Mouse (Mus musculus): ENCODE data around the gene Ndufa6. TPM values are rescaled to one million over a fixed set of nuclear protein-coding genes. Genes with fewer than 3 reads are reported as not detected.

The Ndufa6 gene
- total and polyA plus RNA-seq, 2 experiments from 2014 or later, result 271 to 416 TPM

DNA sequence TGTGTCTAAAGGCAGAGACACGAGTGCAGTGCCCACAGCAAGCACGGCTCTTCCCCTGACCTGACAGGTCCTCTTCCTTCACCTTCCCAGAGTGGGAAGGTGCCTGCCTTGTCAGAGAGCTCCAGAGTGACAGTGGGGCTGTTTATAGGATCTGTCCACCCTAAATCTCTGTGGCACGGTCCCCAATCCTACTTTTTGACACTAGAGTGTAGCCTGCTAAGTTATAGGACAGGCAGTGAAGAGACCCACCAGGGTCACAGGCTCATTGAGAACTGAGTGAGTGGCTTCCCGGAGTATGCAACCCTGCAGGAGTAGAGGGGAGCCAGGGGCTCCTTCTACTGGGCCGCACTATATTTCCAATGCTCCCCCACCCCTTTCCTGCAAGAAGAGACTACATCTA lies 23.6 kb upstream of the Ndufa6 start:
- H3K4me2 ChIP-seq (ENCODE audit: low read depth), result no peak overlapping the region
- H3K27me3 ChIP-seq (ENCODE audit: insufficient read depth, low read length), result no peaks in the 10 kb centered on the region
- H3K36me3 ChIP-seq (ENCODE audit: insufficient read depth), result no peaks in the 10 kb centered on the region
- H3K27ac ChIP-seq (ENCODE audit: low read depth, low read length), result 0 out of 2 replicates have a peak overlapping the region, but pooled peaks have one; percentile 5
- H3K9ac ChIP-seq, result no peak overlapping the region
- ATAC-seq (no peak), DNase-seq (no peak)
- no peaks in the 10 kb centered on the region for H3K9me3 ChIP-seq (ENCODE audit: low read length)
- no peak overlapping the region for H3K4me3 ChIP-seq (ENCODE audit: low read depth, low read length)
- 82% methylated on average over 5 of the region's 5 CpGs for WGBS
- no peak for TF ChIP-seq CTCF (IDR thresholded peaks at IDR 0.05; ENCODE audit: low read depth)
- H3K4me1 ChIP-seq (ENCODE audit: insufficient read depth), result peaks cover 9% of the 10 kb centered on the region; the same call in 1 of the 2 replicates

DNA sequence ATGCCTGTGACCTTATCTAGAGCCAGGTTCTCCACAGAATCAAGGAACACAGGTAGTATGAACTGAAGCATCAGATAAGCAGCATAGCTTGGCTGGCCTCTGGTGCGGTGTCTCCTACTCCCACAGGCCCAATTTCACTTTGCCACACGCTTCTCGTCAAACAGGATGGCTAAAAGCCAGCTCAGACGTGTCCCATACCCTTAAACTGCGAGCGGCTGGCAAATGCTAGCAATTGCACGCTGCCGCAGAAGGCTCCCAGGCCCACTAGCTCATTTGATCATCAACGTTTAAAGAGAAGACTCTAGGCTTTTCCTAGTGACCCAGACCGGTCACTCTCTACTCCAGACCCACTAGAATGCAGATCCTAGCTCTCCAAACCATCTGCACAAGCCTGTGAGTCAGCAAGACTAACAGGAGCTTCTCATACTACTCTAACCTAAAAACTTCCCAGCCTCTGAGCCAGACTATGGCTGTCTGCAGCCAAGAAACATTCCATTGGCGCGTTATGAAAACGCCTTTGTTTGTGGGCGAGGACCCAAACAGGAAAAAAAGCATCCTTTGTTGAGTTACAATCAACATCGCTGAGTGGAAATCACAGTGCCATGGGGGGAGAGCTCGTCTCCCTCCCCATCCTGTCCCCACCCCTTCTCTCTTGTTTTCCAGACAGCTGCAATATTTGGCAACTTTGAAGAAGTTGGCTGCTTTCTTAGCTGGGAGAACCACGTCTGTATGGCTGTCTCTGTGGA lies 22.4 kb upstream of the Ndufa6 start:
- H3K27me3 ChIP-seq (ENCODE audit: insufficient read depth, low read length), result no peaks in the 10 kb centered on the region
- no peak overlapping the region for H3K4me3 ChIP-seq (ENCODE audit: low read depth, low read length)
- H3K4me2 ChIP-seq (ENCODE audit: low read depth), result no peak overlapping the region
- no peaks in the 10 kb centered on the region for H3K9me3 ChIP-seq (ENCODE audit: low read length)
- DNase-seq, result peak; percentile 70
- WGBS, result 32% methylated on average over 17 of the region's 17 CpGs
- peak overlapping the region; percentile 74 for H3K27ac ChIP-seq (ENCODE audit: low read depth, low read length)
- no peaks in the 10 kb centered on the region for H3K36me3 ChIP-seq (ENCODE audit: insufficient read depth)
- no peak for TF ChIP-seq CTCF (IDR thresholded peaks at IDR 0.05; ENCODE audit: low read depth)
- peaks cover 9% of the 10 kb centered on the region; the same call in 1 of the 2 replicates for H3K4me1 ChIP-seq (ENCODE audit: insufficient read depth)
- peak; percentile 64 for ATAC-seq
- H3K9ac ChIP-seq, result no peak overlapping the region

DNA sequence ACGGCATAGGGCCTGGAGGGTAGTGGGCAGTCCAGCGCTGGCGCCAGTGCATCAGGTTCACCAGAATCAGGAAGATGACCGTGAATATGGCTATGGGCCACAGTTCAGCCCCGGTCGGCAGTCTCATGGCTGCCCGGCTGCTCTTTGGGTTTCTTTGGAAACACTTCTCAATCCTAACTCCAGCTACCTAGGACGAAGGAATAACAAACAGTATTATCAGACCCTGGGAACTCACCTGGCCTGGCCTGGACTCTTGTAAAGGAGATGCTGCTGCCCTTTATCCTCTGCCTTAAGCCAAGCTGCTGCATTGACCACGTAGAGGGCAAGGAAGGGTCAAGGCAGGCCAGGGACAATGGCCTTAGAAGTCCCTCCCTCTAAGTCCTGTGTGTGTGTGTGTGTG lies 21.7 kb upstream of the Ndufa6 start:
- no peak for TF ChIP-seq CTCF (IDR thresholded peaks at IDR 0.05; ENCODE audit: low read depth)
- DNase-seq (no peak), ATAC-seq (no peak)
- Histone ChIP-seq H3K9ac (no peak overlapping the region), H3K4me3 (ENCODE audit: low read depth, low read length) (no peak overlapping the region), H3K36me3 (ENCODE audit: insufficient read depth) (no peaks in the 10 kb centered on the region), H3K4me1 (ENCODE audit: insufficient read depth) (peaks cover 9% of the 10 kb centered on the region; the same call in 1 of the 2 replicates), H3K27me3 (ENCODE audit: insufficient read depth, low read length) (no peaks in the 10 kb centered on the region), H3K9me3 (ENCODE audit: low read length) (no peaks in the 10 kb centered on the region), H3K4me2 (ENCODE audit: low read depth) (no peak overlapping the region), H3K27ac (ENCODE audit: low read depth, low read length) (peak overlapping the region; percentile 74; the same call in 1 of the 2 replicates)
- 86% methylated on average over 9 of the region's 9 CpGs for WGBS

DNA sequence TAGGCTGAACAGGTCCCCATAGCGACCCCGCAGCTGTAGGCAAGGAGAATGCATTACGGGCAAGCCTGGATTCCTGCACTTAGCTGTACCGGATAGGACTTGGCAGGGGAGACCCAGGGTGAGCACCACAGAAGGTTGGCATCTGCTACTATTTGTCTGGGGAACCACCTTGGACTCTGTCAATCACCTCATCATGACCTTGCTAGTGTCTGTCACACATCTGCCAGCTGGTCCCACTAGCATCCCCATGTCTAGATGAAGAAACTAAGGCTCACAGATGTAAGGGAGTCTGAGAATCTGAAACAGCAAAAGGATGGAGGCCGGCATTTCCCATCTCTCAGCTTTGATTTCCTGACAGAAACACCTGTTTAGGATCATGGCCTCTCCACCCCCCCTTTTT lies 20.3 kb upstream of the Ndufa6 start:
- DNase-seq (no peak), ATAC-seq (no peak)
- Histone ChIP-seq H3K9me3 (ENCODE audit: low read length) (no peaks in the 10 kb centered on the region), H3K4me2 (ENCODE audit: low read depth) (no peak overlapping the region), H3K27ac (ENCODE audit: low read depth, low read length) (no peak overlapping the region), H3K9ac (no peak overlapping the region), H3K27me3 (ENCODE audit: insufficient read depth, low read length) (no peaks in the 10 kb centered on the region), H3K36me3 (ENCODE audit: insufficient read depth) (no peaks in the 10 kb centered on the region), H3K4me3 (ENCODE audit: low read depth, low read length) (no peak overlapping the region), H3K4me1 (ENCODE audit: insufficient read depth) (peaks cover 9% of the 10 kb centered on the region; the same call in 1 of the 2 replicates)
- no peak for TF ChIP-seq CTCF (IDR thresholded peaks at IDR 0.05; ENCODE audit: low read depth)
- 77% methylated on average over 5 of the region's 5 CpGs for WGBS

DNA sequence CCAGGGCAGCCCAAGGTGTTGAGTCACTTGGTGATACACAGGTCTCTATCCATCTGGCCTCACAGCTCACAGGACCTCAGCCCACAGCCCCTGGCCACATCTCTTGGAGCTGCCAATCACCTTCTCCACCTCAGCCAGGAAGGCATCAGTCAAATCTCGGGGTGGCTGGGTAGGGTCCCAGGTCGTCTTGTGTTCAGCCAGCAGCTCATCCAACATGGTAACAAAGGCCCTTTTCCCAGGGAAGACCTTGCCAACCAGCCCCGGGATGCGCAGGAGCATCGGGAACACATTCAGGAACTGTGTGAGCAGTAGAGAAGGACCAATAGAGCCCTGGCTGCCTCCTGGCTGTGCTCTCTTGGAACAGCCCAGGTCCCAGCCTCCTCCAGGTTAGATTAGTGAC lies 18.9 kb upstream of the Ndufa6 start:
- no peaks in the 10 kb centered on the region for H3K9me3 ChIP-seq (ENCODE audit: low read length)
- H3K4me1 ChIP-seq (ENCODE audit: insufficient read depth), result peaks cover 9% of the 10 kb centered on the region; the same call in 1 of the 2 replicates
- no peak overlapping the region for H3K9ac ChIP-seq
- H3K4me2 ChIP-seq (ENCODE audit: low read depth), result no peak overlapping the region
- H3K27ac ChIP-seq (ENCODE audit: low read depth, low read length), result no peak overlapping the region
- no peaks in the 10 kb centered on the region for H3K27me3 ChIP-seq (ENCODE audit: insufficient read depth, low read length)
- ATAC-seq (no peak), DNase-seq (no peak)
- no peaks in the 10 kb centered on the region for H3K36me3 ChIP-seq (ENCODE audit: insufficient read depth)
- H3K4me3 ChIP-seq (ENCODE audit: low read depth, low read length), result no peak overlapping the region
- 89% methylated on average over 5 of the region's 5 CpGs for WGBS
- TF ChIP-seq CTCF (IDR thresholded peaks at IDR 0.05; ENCODE audit: low read depth), result no peak

DNA sequence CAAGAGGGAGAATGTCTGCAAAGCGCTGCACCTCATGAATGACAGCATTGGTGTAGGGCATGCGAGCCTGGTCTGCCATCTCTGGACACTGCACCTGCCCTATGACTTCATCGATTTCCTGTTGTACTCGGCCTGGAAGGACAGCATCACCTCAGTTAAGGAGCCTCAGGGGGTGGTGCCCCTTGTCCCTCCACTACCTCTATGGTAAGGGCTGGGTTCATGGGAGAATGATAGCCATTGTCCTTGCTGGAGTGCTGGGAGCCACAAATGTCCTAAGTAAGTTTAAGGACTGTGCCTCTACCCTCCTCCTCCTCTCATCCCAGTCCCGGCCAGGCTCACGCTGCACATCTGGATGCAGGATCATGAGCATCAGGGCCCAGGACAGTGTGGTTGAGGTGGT lies 18.3 kb upstream of the Ndufa6 start:
- 90% methylated on average over 6 of the region's 6 CpGs for WGBS
- Histone ChIP-seq H3K9ac (no peak overlapping the region), H3K9me3 (ENCODE audit: low read length) (no peaks in the 10 kb centered on the region), H3K4me1 (ENCODE audit: insufficient read depth) (peaks cover 9% of the 10 kb centered on the region; the same call in 1 of the 2 replicates), H3K4me3 (ENCODE audit: low read depth, low read length) (no peak overlapping the region), H3K4me2 (ENCODE audit: low read depth) (no peak overlapping the region), H3K36me3 (ENCODE audit: insufficient read depth) (no peaks in the 10 kb centered on the region), H3K27ac (ENCODE audit: low read depth, low read length) (no peak overlapping the region), H3K27me3 (ENCODE audit: insufficient read depth, low read length) (no peaks in the 10 kb centered on the region)
- TF ChIP-seq CTCF (IDR thresholded peaks at IDR 0.05; ENCODE audit: low read depth), result no peak
- ATAC-seq (no peak), DNase-seq (no peak)

DNA sequence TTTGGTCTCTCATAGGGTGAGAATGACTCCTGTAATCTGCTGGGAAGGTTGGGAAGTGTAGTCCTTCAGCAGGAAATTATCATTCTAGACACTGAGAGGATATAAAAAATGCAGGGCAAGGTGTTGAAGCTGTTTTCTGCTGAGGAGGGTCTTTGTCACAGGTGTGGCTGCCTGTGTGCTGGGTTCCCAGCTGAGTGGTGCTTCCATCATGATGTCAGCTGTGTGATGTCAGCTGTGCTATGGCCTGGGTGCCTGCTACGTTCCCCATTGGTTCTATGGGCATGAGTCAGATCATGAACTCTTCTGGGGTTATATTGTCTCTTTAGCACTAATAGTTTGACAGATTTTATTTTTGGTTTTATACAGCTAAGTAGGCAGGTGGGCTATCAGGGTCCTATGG lies 14.7 kb upstream of the Ndufa6 start:
- TF ChIP-seq CTCF (IDR thresholded peaks at IDR 0.05; ENCODE audit: low read depth), result no peak
- WGBS, result 86% methylated on average over 1 of the region's 1 CpGs

More for the DNA sequence above, 14.7 kb upstream of the Ndufa6 start:
- Histone ChIP-seq H3K9me3 (ENCODE audit: low read length) (no peaks in the 10 kb centered on the region), H3K4me2 (ENCODE audit: low read depth) (no peak overlapping the region), H3K9ac (no peak overlapping the region), H3K27ac (ENCODE audit: low read depth, low read length) (no peak overlapping the region), H3K27me3 (ENCODE audit: insufficient read depth, low read length) (no peaks in the 10 kb centered on the region), H3K36me3 (ENCODE audit: insufficient read depth) (no peaks in the 10 kb centered on the region), H3K4me1 (ENCODE audit: insufficient read depth) (no peaks in the 10 kb centered on the region), H3K4me3 (ENCODE audit: low read depth, low read length) (no peak overlapping the region)
- no peak for DNase-seq
- ATAC-seq, result no peak

All from forebrain, postnatal 0 days (tissue).